Mouse (Mus musculus): Measurements from ENCODE around the gene Rab3ip.

- TF ChIP-seq EP300 (IDR thresholded peaks at IDR 0.05) (no peak), CTCF (IDR thresholded peaks at IDR 0.05) (no peak)
Observed at GRCm38 (mm10) chr10:116932418-116932817, 18.2 kb downstream of the Rab3ip start.
